Mouse (Mus musculus) brain, embryonic 14.5 days (tissue): ENCODE measurements at regions not wholly inside any gene's neighbourhood (a gene's known extent, or its start where the extent isn't known, plus 50 kb on each side); places are given as distances from the start of the nearest gene placed in this dataset.
"Not testable (repeated sequence)": the region's sequence is repeated elsewhere in the genome, so short reads cannot be mapped to it uniquely, and the experiment has no call there.

ENCODE experiments used
- DNase-seq: peaks from one replicate; pipeline ENCODE4 v3.0.0-alpha.2; 2011; ENCODE audit warnings: low read depth
- CTCF ChIP-seq: fragments of 200-500 bp; IDR thresholded peaks from 2 replicates; pipeline ENCODE4 v1.5.1; 2012; ENCODE audit warnings: inconsistent platforms, mild to moderate bottlenecking, moderate library complexity, borderline replicate concordance; ENCODE audit not compliant: insufficient read depth, insufficient read length; ENCODE audit errors: extremely low read depth
- POLR2A ChIP-seq: fragments of 200-500 bp; IDR thresholded peaks from 2 replicates; pipeline ENCODE4 v1.6.1; 2012; ENCODE audit warnings: mild to moderate bottlenecking, inconsistent platforms, borderline replicate concordance; ENCODE audit not compliant: poor library complexity, insufficient read depth, insufficient read length, severe bottlenecking; ENCODE audit errors: extremely low read depth

DNA sequence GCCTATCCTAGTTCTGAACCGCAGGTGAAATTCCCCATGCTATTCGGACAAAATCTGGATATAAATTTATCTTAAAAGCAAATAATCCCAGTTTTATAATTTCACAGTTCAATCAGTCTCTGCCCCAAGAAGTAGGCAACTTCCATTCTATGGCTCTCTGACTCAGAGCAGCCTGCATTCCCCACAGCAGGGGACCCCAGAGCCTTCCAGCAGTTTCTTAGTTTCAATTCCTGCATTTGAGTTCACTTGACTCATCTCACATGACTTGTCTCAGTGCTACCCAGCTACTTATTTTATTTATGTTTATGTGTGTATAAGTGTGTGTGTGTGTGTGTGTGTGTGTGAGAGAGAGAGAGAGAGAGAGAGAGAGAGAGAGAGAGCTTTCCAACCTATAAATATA, 650.0 kb downstream of the Nebl start:
- no peak for TF ChIP-seq CTCF
- no peak for TF ChIP-seq POLR2A
- DNase-seq: no peak

DNA sequence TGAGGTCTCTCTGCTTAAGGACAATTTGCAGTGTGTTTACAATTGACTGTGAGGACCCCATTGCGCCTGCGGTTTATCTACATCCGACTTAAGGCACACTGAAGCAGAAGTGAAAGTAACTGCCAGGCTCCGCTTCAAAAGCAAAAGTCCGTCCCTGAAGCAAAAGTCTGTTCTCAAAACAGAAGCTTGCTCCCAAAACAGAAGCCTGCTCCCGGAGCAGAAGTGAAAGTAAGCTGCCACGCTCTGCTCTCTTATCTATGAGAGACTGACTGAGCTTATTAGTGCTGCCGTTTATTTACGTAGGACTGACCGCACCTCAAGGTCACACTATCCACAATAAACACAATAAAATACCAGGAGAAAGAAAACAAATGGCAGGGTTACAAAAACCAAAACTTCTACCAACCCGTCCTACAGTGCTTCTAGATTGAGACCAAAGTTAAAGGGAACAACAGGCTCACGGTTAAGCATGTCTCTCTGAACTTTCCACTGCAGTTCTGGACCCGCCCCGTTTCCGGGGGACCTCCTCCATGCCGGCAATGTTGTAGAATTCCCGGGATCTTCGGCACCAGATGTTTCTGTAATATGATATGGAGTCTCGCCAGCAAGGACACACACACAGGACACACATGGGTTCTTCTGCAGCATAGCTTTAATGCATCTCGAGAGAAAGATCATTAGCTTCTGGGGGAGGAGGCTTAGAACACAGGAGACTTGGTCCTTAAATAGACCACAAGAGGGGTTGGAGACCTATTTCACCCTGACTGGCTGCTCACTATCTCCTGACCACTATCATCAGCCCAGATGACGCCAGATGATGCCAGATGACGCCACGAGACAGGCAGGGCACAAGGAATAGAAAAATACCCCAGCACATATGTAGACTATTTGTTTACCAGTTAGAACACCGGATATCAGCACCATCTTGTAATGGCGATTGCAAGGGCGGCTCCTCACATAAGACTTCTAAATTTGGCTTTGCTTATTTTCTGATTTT, 665.8 kb downstream of the Nebl start:
- DNase-seq: not testable (repeated sequence)
